Mouse (Mus musculus) limb, embryonic 11.5 days (tissue): ENCODE data around the gene Gas2l1. TPM values are rescaled to one million over a fixed set of nuclear protein-coding genes. Genes with fewer than 3 reads are reported as not detected.

Experiments
- ATAC-seq: fragments of 200-750 bp; cut with Nextera tagmentation; 2 replicates; pipeline ENCODE4 v1.8.0; 2017; ENCODE audit warnings: low read depth; ENCODE audit not compliant: insufficient number of reproducible peaks, low FRiP score, low TSS enrichment
- DNase-seq: peaks from one replicate; pipeline ENCODE4 v3.0.0-alpha.2; 2015; ENCODE audit warnings: low spot score
- H3K27ac ChIP-seq: fragments of 300-500 bp; sonication (generic); replicated peaks from 2 replicates; pipeline ENCODE4 v1.5.1; 2014; ENCODE audit warnings: low read depth, mild to moderate bottlenecking, low read length
- H3K27me3 ChIP-seq: fragments of 300-500 bp; sonication (generic); 2 replicates; pipeline ENCODE4 v1.6.1; 2014; ENCODE audit warnings: mild to moderate bottlenecking, low read length, mixed read lengths; ENCODE audit not compliant: control insufficient read depth, insufficient read depth
- H3K36me3 ChIP-seq: fragments of 300-500 bp; sonication (generic); 2 replicates; pipeline ENCODE4 v1.6.1; 2014; ENCODE audit warnings: mild to moderate bottlenecking, low read length, moderate library complexity, mixed read lengths; ENCODE audit not compliant: control insufficient read depth, insufficient read depth
- H3K4me1 ChIP-seq: fragments of 300-500 bp; sonication (generic); 2 replicates; pipeline ENCODE4 v1.6.1; 2014; ENCODE audit warnings: low read length, mixed read lengths; ENCODE audit not compliant: control insufficient read depth, insufficient read depth
- H3K4me2 ChIP-seq: fragments of 300-500 bp; sonication (generic); 2 replicates; pipeline ENCODE4 v1.6.1; 2014; ENCODE audit warnings: low read depth, mild to moderate bottlenecking, moderate library complexity; ENCODE audit not compliant: severe bottlenecking
- H3K4me3 ChIP-seq: fragments of 300-500 bp; sonication (generic); 2 replicates; pipeline ENCODE4 v1.5.1; 2014; ENCODE audit warnings: low read depth, low read length
- H3K9ac ChIP-seq: fragments of 300-500 bp; sonication (generic); 2 replicates; pipeline ENCODE4 v1.6.1; 2014; ENCODE audit warnings: mild to moderate bottlenecking, low read length
- H3K9me3 ChIP-seq: fragments of 300-500 bp; sonication (generic); 2 replicates; pipeline ENCODE4 v1.6.1; 2016; ENCODE audit warnings: low read length; ENCODE audit not compliant: control insufficient read depth
- WGBS: fragments of 180-500 bp; shearing (Covaris S2); extraction: QIAGEN DNeasy Blood & Tissue Kit; methylation state at CpG from one replicate; pipeline ENCODE4 v1.1.7; 2014; 5-methylcytosine and 5-hydroxymethylcytosine counted together
- microRNA-seq: library from miRNA; unstranded; fragments of <30 nt; microRNA quantifications from one replicate; pipeline ENCODE4, GENCODE M21; 2016
- polyA plus RNA-seq: library from polyadenylated mRNA; unstranded; fragments of >200 nt; fragmentation: Nextera tagmentation; extraction: Ambion mirVana; gene quantifications from 2 replicates; pipeline ENCODE4 v1.2.1, GENCODE M21; 2014

Gas2l1 gene
- polyA plus RNA-seq, 1 experiment from 2014 or later = 34.2 TPM

DNA sequence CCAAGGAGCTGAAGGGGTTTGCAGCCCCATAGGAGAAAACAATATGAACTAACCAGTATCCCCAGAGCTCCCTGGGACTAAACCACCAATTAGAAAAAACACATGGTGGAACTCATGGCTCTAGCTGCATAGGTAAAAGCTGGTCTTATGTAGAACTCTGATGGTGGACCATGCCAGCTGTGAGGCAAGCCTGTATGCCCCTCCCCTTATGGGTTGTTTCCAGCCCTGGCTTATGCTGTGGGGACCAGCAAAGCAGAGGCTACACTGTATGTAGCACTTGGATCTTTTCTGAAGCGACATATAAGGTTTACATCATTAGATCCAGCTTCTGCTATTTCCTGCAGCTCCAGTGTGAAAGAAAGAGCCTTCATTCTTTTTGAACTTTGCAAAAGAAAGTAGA is 57.9 kb downstream of the Gas2l1 start:
- Histone ChIP-seq H3K27ac (no peak overlapping the region), H3K36me3 (peaks cover 3% of the 10 kb centered on the region; the same call in 1 of the 2 replicates), H3K27me3 (no peaks in the 10 kb centered on the region), H3K9ac (no peak overlapping the region), H3K9me3 (no peaks in the 10 kb centered on the region), H3K4me1 (no peaks in the 10 kb centered on the region), H3K4me3 (no peak overlapping the region), H3K4me2 (no peak overlapping the region)
- 95% methylated on average over 1 of the region's 1 CpGs for WGBS
- ATAC-seq (no peak), DNase-seq (no peak)

DNA sequence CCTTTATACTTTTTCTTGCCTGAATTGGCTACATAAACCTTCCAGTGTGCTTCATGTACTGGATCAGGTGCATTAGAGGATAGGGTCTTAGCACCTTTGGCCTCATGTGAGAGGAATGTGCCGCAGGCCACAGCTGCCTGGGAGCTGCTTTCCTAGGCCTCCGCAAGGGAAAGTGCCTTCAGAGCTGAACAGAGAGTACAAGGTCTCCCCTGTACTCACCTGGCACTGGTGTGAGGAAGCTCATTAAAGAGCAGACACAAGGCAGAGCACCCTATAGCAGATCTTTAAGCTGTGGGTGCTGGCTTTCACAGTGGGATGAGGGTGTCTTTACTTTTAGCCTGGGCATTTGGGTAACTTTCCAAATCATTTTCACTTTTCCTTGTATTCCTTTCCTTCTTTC is 59.6 kb downstream of the Gas2l1 start:
- Histone ChIP-seq H3K9ac (no peak overlapping the region), H3K36me3 (no peaks in the 10 kb centered on the region; the same call in 1 of the 2 replicates), H3K4me1 (no peaks in the 10 kb centered on the region), H3K27me3 (no peaks in the 10 kb centered on the region), H3K4me3 (no peak overlapping the region), H3K9me3 (no peaks in the 10 kb centered on the region), H3K27ac (no peak overlapping the region), H3K4me2 (no peak overlapping the region)
- DNase-seq = no peak
- ATAC-seq = no peak
- WGBS = 86% methylated on average over 2 of the region's 2 CpGs

Small RNA genes within 50 kb of the gene (microRNA-seq; reads per million reads assigned to microRNA genes)
- gene Gm47296 = 0.92 reads per million

Other genes with a start within 250 kb of the Gas2l1 start
- 47.6 and 51.2 TPM in 2 replicates for gene Nf2, start 215.8 kb downstream of the Gas2l1 start, polyA plus RNA-seq
- 76.8 and 80.2 TPM in 2 replicates for gene Nipsnap1, start 191.4 kb downstream of the Gas2l1 start, polyA plus RNA-seq
- 48.8 and 50.6 TPM in 2 replicates for gene Thoc5, start 170.0 kb downstream of the Gas2l1 start, polyA plus RNA-seq
- gene Nefh, start 117.3 kb downstream of the Gas2l1 start, polyA plus RNA-seq = 0.08 TPM in 1 of 2 replicates, not detected in the other
- gene Ap1b1, start 78.5 kb downstream of the Gas2l1 start, polyA plus RNA-seq = 48.9 and 52.2 TPM in 2 replicates
- 0.84 and 0.91 TPM in 2 replicates for gene Rasl10a, start 7.2 kb downstream of the Gas2l1 start, polyA plus RNA-seq
- 19.3 and 20.5 TPM in 2 replicates for gene Rhbdd3, start 33.6 kb upstream of the Gas2l1 start, polyA plus RNA-seq
- 497 and 511 TPM in 2 replicates for gene Ewsr1, start 33.9 kb upstream of the Gas2l1 start, polyA plus RNA-seq
- gene Emid1, start 86.9 kb upstream of the Gas2l1 start, polyA plus RNA-seq = 9.9 and 11.5 TPM in 2 replicates
- gene Kremen1, start 196.2 kb upstream of the Gas2l1 start, polyA plus RNA-seq = 10.3 and 13.6 TPM in 2 replicates